Mouse (Mus musculus) liver, embryonic 12.5 days (tissue): Measurements from ENCODE around the gene Trpm3. TPM values are rescaled to one million over a fixed set of nuclear protein-coding genes. Genes with fewer than 3 reads are reported as not detected.

Source experiments
- ATAC-seq: fragments of 200-750 bp; cut with Nextera tagmentation; 2 replicates; pipeline ENCODE4 v1.8.0; 2017; ENCODE audit warnings: moderate number of reproducible peaks, mild to moderate bottlenecking, moderate library complexity
- H3K27ac ChIP-seq: fragments of 300-500 bp; sonication (generic); 2 replicates; pipeline ENCODE4 v1.5.1; 2016; ENCODE audit warnings: mild to moderate bottlenecking
- H3K27me3 ChIP-seq: fragments of 300-500 bp; sonication (generic); replicated peaks from 2 replicates; pipeline ENCODE4 v1.6.1; 2016; ENCODE audit warnings: mild to moderate bottlenecking, moderate library complexity
- H3K36me3 ChIP-seq: fragments of 300-500 bp; sonication (generic); 2 replicates; pipeline ENCODE4 v1.6.1; 2016; ENCODE audit warnings: mild to moderate bottlenecking, moderate library complexity
- H3K4me1 ChIP-seq: fragments of 300-500 bp; sonication (generic); 2 replicates; pipeline ENCODE4 v1.6.1; 2016
- H3K4me2 ChIP-seq: fragments of 300-500 bp; sonication (generic); 2 replicates; pipeline ENCODE4 v1.6.1; 2016; ENCODE audit warnings: mild to moderate bottlenecking, moderate library complexity
- H3K4me3 ChIP-seq: fragments of 300-500 bp; sonication (generic); 2 replicates; pipeline ENCODE4 v1.5.1; 2016; ENCODE audit warnings: mild to moderate bottlenecking, moderate library complexity
- H3K9ac ChIP-seq: fragments of 300-500 bp; sonication (generic); 2 replicates; pipeline ENCODE4 v1.6.1; 2016; ENCODE audit warnings: mild to moderate bottlenecking, moderate library complexity
- H3K9me3 ChIP-seq: fragments of 300-500 bp; sonication (generic); replicated peaks from 2 replicates; pipeline ENCODE4 v1.6.1; 2016; ENCODE audit warnings: mild to moderate bottlenecking, moderate library complexity
- WGBS: fragments of 180-500 bp; shearing (Covaris S2); methylation state at CpG from one replicate; pipeline ENCODE4 v1.1.7; 2016; ENCODE audit not compliant: insufficient replicate concordance; 5-methylcytosine and 5-hydroxymethylcytosine counted together
- polyA plus RNA-seq: library from polyadenylated mRNA; unstranded; fragments of >200 nt; fragmentation: Nextera tagmentation; extraction: Ambion mirVana; gene quantifications from 2 replicates; pipeline ENCODE4 v1.2.1, GENCODE M21; 2016

Gene Trpm3
- polyA plus RNA-seq, 1 experiment from 2014 or later: not detected

- Histone ChIP-seq H3K4me3 (no peak overlapping the region), H3K27me3 (no peaks in the 10 kb centered on the region), H3K4me2 (no peak overlapping the region), H3K36me3 (no peaks in the 10 kb centered on the region), H3K9me3 (no peaks in the 10 kb centered on the region), H3K4me1 (no peaks in the 10 kb centered on the region), H3K9ac (no peak overlapping the region), H3K27ac (no peak overlapping the region)
- 54% methylated on average over 2 of the region's 2 CpGs for WGBS
- no peak for ATAC-seq
These were observed 188.0 kb downstream of the Trpm3 start for GRCm38 (mm10) chr19:22326813-22327212.

DNA sequence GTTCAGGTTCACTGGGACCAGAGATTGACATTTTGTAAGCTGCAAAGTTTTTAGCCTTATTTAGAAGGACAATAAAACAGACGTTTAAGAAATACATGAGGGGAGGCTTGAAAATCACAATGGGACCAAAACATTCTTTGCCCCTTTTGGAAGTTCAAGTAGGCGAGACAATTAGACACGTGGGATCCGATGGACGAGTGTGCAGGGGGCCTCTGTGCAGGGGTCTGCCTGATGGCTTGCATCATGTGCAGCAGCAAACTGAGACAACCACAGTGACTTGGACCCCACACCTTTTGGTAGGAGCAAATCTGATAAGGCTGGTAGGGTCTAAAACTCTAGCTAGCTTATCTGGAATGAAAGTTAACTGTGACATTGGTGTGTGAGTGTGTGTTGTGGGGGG, 188.4 kb downstream of the Trpm3 start:
- Histone ChIP-seq H3K9me3 (no peaks in the 10 kb centered on the region), H3K27ac (no peak overlapping the region), H3K4me1 (no peaks in the 10 kb centered on the region), H3K9ac (no peak overlapping the region), H3K27me3 (no peaks in the 10 kb centered on the region), H3K36me3 (no peaks in the 10 kb centered on the region), H3K4me3 (no peak overlapping the region), H3K4me2 (no peak overlapping the region)
- no peak for ATAC-seq
- 56% methylated on average over 5 of the region's 5 CpGs for WGBS

- Histone ChIP-seq H3K27ac (no peak overlapping the region), H3K4me2 (no peak overlapping the region), H3K27me3 (no peaks in the 10 kb centered on the region), H3K9ac (no peak overlapping the region), H3K36me3 (no peaks in the 10 kb centered on the region), H3K4me3 (no peak overlapping the region), H3K9me3 (no peaks in the 10 kb centered on the region), H3K4me1 (no peaks in the 10 kb centered on the region)
- 61% methylated on average over 3 of the region's 3 CpGs for WGBS
- no peak for ATAC-seq
These were observed 197.4 kb downstream of the Trpm3 start for GRCm38 (mm10) chr19:22336278-22336677.

GRCm38 (mm10) chr19:22337468-22337867, 198.6 kb downstream of the Trpm3 start:
- H3K4me2 ChIP-seq: no peak overlapping the region
- H3K4me3 ChIP-seq: no peak overlapping the region
- H3K4me1 ChIP-seq: no peaks in the 10 kb centered on the region
- H3K27me3 ChIP-seq: no peaks in the 10 kb centered on the region
- no peak overlapping the region for H3K27ac ChIP-seq
- no peak for ATAC-seq
- no peak overlapping the region for H3K9ac ChIP-seq
- H3K9me3 ChIP-seq: no peaks in the 10 kb centered on the region
- H3K36me3 ChIP-seq: no peaks in the 10 kb centered on the region
- 14% methylated on average over 5 of the region's 5 CpGs for WGBS

DNA sequence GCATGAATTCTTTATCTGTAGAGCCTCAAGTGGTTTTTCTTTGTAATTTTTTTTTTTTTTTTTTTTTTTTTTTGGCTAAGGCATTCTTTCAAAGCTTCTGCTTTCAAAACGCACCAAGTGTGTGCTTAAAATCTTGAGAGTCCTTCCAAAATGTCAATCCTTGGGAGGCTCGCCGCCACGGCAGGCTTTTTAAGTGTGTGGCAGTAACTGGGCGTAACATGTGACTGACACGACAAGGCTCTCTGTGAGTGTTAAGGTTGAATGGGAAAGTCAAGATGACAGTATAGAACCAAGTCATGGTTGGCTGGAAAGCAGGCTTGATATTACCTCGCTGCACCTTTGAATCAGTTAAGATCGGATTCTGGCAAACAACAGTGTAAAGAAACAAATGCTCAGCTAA, 200.1 kb downstream of the Trpm3 start:
- no peak overlapping the region for H3K27ac ChIP-seq
- no peak overlapping the region for H3K9ac ChIP-seq
- no peaks in the 10 kb centered on the region for H3K9me3 ChIP-seq
- no peak overlapping the region for H3K4me2 ChIP-seq
- H3K4me1 ChIP-seq: no peaks in the 10 kb centered on the region
- no peak for ATAC-seq
- H3K36me3 ChIP-seq: no peaks in the 10 kb centered on the region
- WGBS: 66% methylated on average over 8 of the region's 8 CpGs
- H3K27me3 ChIP-seq: no peaks in the 10 kb centered on the region
- H3K4me3 ChIP-seq: no peak overlapping the region

DNA sequence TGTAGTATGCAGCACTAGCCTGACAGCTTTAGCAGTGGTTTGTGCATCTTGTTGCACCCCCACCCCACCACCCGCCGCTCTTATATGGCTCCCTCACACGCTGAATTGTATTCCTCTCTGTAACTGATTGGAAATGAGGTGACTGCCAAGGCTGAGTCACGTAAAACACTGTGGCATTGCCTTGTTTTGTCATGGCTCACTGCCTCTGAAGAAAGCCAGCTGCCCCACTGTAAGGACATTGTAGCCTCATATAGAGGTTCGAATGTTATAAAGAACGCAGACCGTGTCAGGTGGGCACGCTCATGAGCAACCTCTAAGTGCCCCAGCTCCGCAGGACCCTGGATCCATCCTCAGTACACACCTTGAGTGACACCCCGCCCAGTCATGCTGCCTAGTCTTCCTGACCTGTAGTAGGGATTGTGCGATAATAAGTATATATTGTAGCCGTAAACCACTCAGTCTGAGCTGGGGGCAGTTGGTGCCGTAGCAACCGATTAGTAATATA, 215.2 kb downstream of the Trpm3 start:
- Histone ChIP-seq H3K4me3 (no peak overlapping the region), H3K27me3 (no peaks in the 10 kb centered on the region), H3K9ac (no peak overlapping the region), H3K9me3 (no peaks in the 10 kb centered on the region), H3K4me2 (no peak overlapping the region), H3K4me1 (no peaks in the 10 kb centered on the region), H3K27ac (no peak overlapping the region), H3K36me3 (no peaks in the 10 kb centered on the region)
- no peak for ATAC-seq
- 82% methylated on average over 14 of the region's 14 CpGs for WGBS

DNA sequence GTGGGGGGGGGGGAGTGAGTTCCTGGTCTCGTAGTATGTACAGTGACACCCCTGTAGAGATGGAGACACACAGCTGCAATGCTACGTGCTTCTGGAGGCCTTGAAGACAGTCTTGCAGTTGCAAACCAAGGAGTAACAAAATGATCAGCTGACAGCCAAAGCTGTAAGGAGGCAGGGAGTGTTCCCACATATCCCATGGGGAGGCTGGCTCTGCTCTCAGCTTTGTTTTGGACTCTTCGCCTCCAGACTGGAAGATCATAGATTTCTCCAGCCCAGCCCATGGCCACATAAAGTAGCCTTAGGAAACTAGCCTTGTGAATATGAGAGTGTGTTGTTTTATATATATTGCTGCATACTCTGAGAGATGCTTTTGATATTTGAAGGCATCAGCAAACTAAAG, 248.0 kb downstream of the Trpm3 start:
- no peak overlapping the region for H3K4me3 ChIP-seq
- no peak overlapping the region for H3K9ac ChIP-seq
- no peaks in the 10 kb centered on the region for H3K4me1 ChIP-seq
- no peaks in the 10 kb centered on the region for H3K27me3 ChIP-seq
- no peaks in the 10 kb centered on the region for H3K9me3 ChIP-seq
- H3K4me2 ChIP-seq: no peak overlapping the region
- no peak overlapping the region for H3K27ac ChIP-seq
- H3K36me3 ChIP-seq: no peaks in the 10 kb centered on the region
- WGBS: 63% methylated on average over 3 of the region's 3 CpGs
- no peak for ATAC-seq

GRCm38 (mm10) chr19:22394700-22395099, 255.9 kb downstream of the Trpm3 start:
- no peaks in the 10 kb centered on the region for H3K27me3 ChIP-seq
- 59% methylated on average over 1 of the region's 1 CpGs for WGBS
- no peaks in the 10 kb centered on the region for H3K9me3 ChIP-seq
- no peak overlapping the region for H3K9ac ChIP-seq
- H3K36me3 ChIP-seq: no peaks in the 10 kb centered on the region
- no peak overlapping the region for H3K4me2 ChIP-seq
- ATAC-seq: no peak
- no peak overlapping the region for H3K4me3 ChIP-seq
- H3K27ac ChIP-seq: no peak overlapping the region
- H3K4me1 ChIP-seq: no peaks in the 10 kb centered on the region

- no peak overlapping the region for H3K4me3 ChIP-seq
- WGBS: 77% methylated on average over 3 of the region's 3 CpGs
- ATAC-seq: no peak
- H3K27ac ChIP-seq: no peak overlapping the region
- no peaks in the 10 kb centered on the region for H3K9me3 ChIP-seq
- H3K4me2 ChIP-seq: no peak overlapping the region
- no peaks in the 10 kb centered on the region for H3K36me3 ChIP-seq
- H3K27me3 ChIP-seq: no peaks in the 10 kb centered on the region
- no peak overlapping the region for H3K9ac ChIP-seq
- no peaks in the 10 kb centered on the region for H3K4me1 ChIP-seq
These were observed 265.2 kb downstream of the Trpm3 start for GRCm38 (mm10) chr19:22404049-22404448.

DNA sequence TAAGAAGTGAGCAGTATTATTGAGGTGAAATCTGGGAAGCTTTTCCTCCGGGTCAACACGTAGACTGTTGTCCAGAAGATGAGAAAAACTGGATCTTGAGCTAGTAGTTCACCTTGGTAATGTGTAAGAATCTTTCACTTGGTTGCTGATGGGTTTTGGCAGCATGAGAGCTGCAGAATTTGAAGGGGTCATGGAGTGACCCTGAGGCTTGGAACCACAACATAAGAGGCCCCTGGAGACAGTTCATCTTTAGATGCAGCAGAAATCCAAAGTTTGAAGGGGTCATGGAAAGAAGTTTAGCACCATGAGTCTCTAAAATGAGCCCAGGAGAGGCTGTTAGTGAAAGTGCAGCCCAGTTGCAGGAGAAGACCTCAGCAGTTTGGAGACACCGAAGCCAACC, 279.4 kb downstream of the Trpm3 start:
- 77% methylated on average over 3 of the region's 3 CpGs for WGBS
- no peak overlapping the region for H3K4me3 ChIP-seq
- no peak overlapping the region for H3K27ac ChIP-seq
- H3K27me3 ChIP-seq: no peaks in the 10 kb centered on the region
- no peak overlapping the region for H3K9ac ChIP-seq
- no peak overlapping the region for H3K4me2 ChIP-seq
- ATAC-seq: no peak
- H3K36me3 ChIP-seq: no peaks in the 10 kb centered on the region
- H3K4me1 ChIP-seq: no peaks in the 10 kb centered on the region
- no peaks in the 10 kb centered on the region for H3K9me3 ChIP-seq

- Histone ChIP-seq H3K9me3 (no peaks in the 10 kb centered on the region), H3K4me1 (no peaks in the 10 kb centered on the region), H3K9ac (no peak overlapping the region)
These were observed 298.4 kb downstream of the Trpm3 start for GRCm38 (mm10) chr19:22437207-22437606.

DNA sequence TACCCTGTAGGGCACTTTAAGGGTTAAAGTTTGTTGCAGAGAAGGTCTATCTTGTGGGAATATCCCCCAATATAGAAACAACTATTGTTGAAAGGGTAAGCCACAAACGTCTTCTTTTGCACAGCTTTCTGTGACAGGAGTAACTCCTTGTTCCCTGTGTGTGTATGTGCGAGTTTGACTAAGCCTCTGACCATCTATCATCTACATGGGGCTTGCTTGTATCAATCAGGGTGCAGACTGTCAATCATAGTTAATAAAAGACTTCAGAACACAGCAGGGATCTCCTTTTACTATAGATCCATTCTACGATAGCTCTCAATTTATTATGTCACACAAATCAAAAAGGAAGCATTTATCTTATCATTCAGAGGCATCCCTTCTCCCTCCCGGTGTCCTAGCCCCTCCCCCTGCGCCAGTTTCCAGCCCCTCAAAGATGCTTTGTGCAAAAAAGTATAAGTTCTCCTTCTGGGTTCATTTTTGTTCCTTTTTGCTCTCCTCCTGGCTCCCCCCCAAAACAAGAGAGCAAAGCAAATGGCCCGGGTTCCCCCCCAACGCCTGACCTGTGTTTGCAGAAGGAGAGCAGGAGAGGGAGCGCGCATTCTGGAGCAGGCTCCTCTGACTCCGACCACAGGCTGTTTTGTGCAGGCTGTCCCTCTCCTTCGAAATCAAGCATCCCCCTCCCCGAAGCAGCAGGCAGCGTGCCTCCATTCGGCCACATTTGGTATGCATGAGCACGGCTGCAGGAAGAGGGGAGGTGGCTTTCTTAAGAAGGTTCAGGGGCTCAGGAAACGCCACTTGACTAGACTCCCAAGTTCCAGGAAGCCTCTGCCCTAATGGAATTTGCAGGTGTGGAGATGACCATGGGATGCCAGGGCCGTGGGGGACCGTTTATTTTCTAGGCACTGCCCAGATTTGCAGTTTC, 308.8 kb downstream of the Trpm3 start:
- 8% methylated on average over 18 of the region's 18 CpGs for WGBS
- Histone ChIP-seq H3K9me3 (no peaks in the 10 kb centered on the region), H3K4me3 (no peak overlapping the region), H3K4me2 (peak overlapping the region; percentile 25), H3K36me3 (no peaks in the 10 kb centered on the region), H3K9ac (no peak overlapping the region), H3K27ac (no peak overlapping the region), H3K4me1 (no peaks in the 10 kb centered on the region), H3K27me3 (no peaks in the 10 kb centered on the region; the same call in 1 of the 2 replicates)
- ATAC-seq: no peak

More at GRCm38 (mm10) chr19:22437207-22437606, 298.4 kb downstream of the Trpm3 start:
- 66% methylated on average over 2 of the region's 2 CpGs for WGBS
- Histone ChIP-seq H3K4me3 (no peak overlapping the region), H3K4me2 (no peak overlapping the region), H3K36me3 (no peaks in the 10 kb centered on the region), H3K27me3 (no peaks in the 10 kb centered on the region), H3K27ac (no peak overlapping the region)
- no peak for ATAC-seq
